Mouse (Mus musculus): ENCODE measurements around the gene Acot7.

DNA sequence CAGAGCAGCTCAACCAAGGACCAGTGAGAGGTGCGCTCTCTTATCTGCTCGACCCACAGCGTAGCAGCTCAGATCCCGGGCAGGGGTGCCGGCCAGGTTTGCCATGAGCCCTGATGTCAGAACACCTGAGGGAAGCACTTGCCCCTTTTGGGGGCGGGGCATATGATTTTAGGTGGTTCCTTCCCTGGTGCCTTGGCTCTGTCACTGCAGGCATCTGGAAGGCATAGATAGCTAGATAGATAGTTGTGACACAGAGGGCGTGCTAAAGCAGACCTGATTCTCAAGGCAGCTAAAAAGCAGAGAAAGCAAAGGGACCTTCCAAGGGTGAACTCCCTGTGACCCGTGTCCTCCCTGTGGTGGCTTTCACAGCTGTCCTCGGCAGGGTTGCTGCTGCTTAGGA is 85.2 kb downstream of the Acot7 start:
- TF ChIP-seq POLR2A (IDR thresholded peaks at IDR 0.05; ENCODE audit: borderline replicate concordance, insufficient read depth, low read length) (no peak), CTCF (IDR thresholded peaks at IDR 0.05; ENCODE audit: borderline replicate concordance, insufficient read depth, low read depth, low read length) (no peak)
